Mouse (Mus musculus): ENCODE measurements around the gene Prtg. TPM values are rescaled to one million over a fixed set of nuclear protein-coding genes. Genes with fewer than 3 reads are reported as not detected.

Gene Prtg
- polyA plus RNA-seq, 1 experiment from 2014 or later = 1.7 TPM

DNA sequence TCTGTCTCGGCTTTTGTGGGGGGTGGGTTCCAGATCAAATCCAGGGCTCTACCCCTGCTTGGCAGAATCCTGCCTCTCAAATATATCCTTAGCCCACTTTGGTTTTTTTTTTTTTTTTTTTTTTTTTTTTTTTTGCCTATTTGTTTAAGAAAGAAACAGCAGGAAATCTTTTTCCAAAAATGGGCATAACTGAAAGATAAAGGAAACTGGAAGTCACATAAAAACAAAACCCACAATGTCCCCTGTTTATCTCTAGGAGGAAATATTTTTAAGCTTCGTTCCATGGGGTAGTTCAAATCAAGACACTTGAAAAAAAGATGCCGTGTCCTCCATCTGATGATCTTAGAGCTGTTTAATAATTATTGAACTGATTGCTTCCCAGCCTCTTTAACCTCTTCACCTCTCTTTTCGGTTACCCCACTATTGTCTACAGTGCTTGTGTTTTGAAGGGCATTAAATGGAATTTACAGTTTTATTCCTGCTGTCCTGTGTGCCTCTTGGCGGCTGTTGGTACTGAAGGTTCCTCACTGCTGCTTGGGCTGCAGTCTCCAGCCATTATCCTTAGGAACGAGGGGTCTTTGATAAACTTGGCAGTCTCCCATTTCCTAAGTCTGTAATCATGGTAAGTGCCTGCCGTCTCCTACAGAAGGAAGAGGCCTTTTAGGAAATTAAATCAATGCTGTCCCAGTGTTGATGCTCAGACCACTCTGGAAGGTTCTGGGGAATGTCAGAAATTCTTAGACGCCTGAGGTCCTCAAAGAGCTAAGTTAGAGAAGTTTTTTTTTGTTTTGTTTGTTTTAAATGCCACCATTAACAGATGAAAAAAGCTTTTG lies 65.8 kb downstream of the Prtg start:
- H3K27ac ChIP-seq (ENCODE audit: low read depth, low read length) = 0 out of 2 replicates have a peak overlapping the region, but pooled peaks have one; percentile 16
- ATAC-seq (replicated peaks; ENCODE audit: low FRiP score) (no peak), DNase-seq (ENCODE audit: low spot score) (no peak)
- H3K4me2 ChIP-seq = peak overlapping the region; percentile 27; the same call in 1 of the 2 replicates
- no peaks in the 10 kb centered on the region; the same call in 1 of the 2 replicates for H3K36me3 ChIP-seq (ENCODE audit: control insufficient read depth, insufficient read depth, low read length)
- no peak overlapping the region for H3K4me3 ChIP-seq (ENCODE audit: low read depth, low read length)
- no peaks in the 10 kb centered on the region for H3K9me3 ChIP-seq (ENCODE audit: control insufficient read depth, low read length)
- no peaks in the 10 kb centered on the region; the same call in 1 of the 2 replicates for H3K4me1 ChIP-seq (replicated peaks; ENCODE audit: control insufficient read depth, insufficient read depth, low read length)
- H3K9ac ChIP-seq (ENCODE audit: low read depth, low read length) = no peak overlapping the region
- 47% methylated on average over 8 of the region's 8 CpGs for WGBS
- no peaks in the 10 kb centered on the region for H3K27me3 ChIP-seq (replicated peaks; ENCODE audit: control insufficient read depth, insufficient read depth, low read length)

DNA sequence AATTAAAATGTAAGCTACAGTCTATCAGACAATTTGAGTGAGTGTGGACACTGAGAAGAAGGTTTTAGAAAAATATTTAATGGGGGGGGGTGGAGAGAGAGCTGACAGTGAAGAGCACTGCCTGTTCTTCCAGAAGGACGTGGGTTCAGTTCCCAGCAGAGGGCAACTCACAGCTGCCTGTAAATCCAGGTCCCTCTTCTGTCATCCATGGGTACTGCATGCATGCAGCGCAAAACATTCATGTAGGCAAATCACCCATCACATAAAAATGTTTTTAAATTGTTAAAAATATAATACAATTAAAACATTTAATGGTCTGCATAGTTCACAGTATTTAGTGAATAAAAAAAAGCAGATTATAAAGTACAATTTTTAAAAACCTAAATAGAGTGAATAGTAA lies 69.2 kb downstream of the Prtg start:
- no peak overlapping the region for H3K27ac ChIP-seq (ENCODE audit: low read depth, low read length)
- H3K9me3 ChIP-seq (ENCODE audit: control insufficient read depth, low read length) = no peaks in the 10 kb centered on the region
- ATAC-seq (replicated peaks; ENCODE audit: low FRiP score) = no peak
- no peaks in the 10 kb centered on the region for H3K27me3 ChIP-seq (replicated peaks; ENCODE audit: control insufficient read depth, insufficient read depth, low read length)
- H3K4me1 ChIP-seq (replicated peaks; ENCODE audit: control insufficient read depth, insufficient read depth, low read length) = peaks cover 23% of the 10 kb centered on the region
- no peak overlapping the region for H3K9ac ChIP-seq (ENCODE audit: low read depth, low read length)
- no peak for DNase-seq (ENCODE audit: low spot score)
- no peaks in the 10 kb centered on the region for H3K36me3 ChIP-seq (ENCODE audit: control insufficient read depth, insufficient read depth, low read length)
- no peak overlapping the region for H3K4me3 ChIP-seq (ENCODE audit: low read depth, low read length)
- WGBS = 84% methylated on average over 2 of the region's 2 CpGs
- no peak overlapping the region for H3K4me2 ChIP-seq

DNA sequence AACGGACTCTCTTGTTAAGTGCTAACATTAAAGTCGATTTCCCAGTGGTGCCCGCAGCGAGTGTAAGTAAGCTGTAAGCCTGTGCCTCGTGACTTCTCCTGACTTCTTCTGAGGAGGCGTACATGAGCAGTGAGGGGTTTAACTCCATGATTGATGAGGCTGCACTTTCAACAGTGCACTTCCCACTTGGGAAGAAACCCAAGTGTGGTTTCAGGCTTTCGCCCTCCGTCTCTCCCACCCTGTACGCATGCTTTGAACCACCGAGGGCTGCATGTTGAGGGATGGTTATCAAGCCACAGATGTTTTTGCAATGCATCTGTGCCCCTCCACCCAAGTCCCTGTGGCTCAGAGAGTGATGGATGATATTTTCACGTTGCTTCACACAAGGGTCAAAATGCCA lies 71.2 kb downstream of the Prtg start:
- no peak overlapping the region for H3K9ac ChIP-seq (ENCODE audit: low read depth, low read length)
- DNase-seq (ENCODE audit: low spot score) = no peak
- ATAC-seq (replicated peaks; ENCODE audit: low FRiP score) = no peak
- peaks cover 33% of the 10 kb centered on the region for H3K4me1 ChIP-seq (replicated peaks; ENCODE audit: control insufficient read depth, insufficient read depth, low read length)
- no peak overlapping the region for H3K4me3 ChIP-seq (ENCODE audit: low read depth, low read length)
- H3K9me3 ChIP-seq (ENCODE audit: control insufficient read depth, low read length) = no peaks in the 10 kb centered on the region
- 40% methylated on average over 11 of the region's 11 CpGs for WGBS
- H3K4me2 ChIP-seq = no peak overlapping the region
- no peaks in the 10 kb centered on the region for H3K36me3 ChIP-seq (ENCODE audit: control insufficient read depth, insufficient read depth, low read length)
- no peaks in the 10 kb centered on the region for H3K27me3 ChIP-seq (replicated peaks; ENCODE audit: control insufficient read depth, insufficient read depth, low read length)
- no peak overlapping the region for H3K27ac ChIP-seq (ENCODE audit: low read depth, low read length)

- H3K4me1 ChIP-seq (replicated peaks; ENCODE audit: control insufficient read depth, insufficient read depth, low read length) = peaks cover 33% of the 10 kb centered on the region
- DNase-seq (ENCODE audit: low spot score) = no peak
- WGBS = 59% methylated on average over 6 of the region's 6 CpGs
- H3K4me2 ChIP-seq = no peak overlapping the region
- H3K9ac ChIP-seq (ENCODE audit: low read depth, low read length) = no peak overlapping the region
- no peak overlapping the region for H3K4me3 ChIP-seq (ENCODE audit: low read depth, low read length)
- ATAC-seq (replicated peaks; ENCODE audit: low FRiP score) = no peak
- H3K27ac ChIP-seq (ENCODE audit: low read depth, low read length) = no peak overlapping the region
- no peaks in the 10 kb centered on the region for H3K9me3 ChIP-seq (ENCODE audit: control insufficient read depth, low read length)
- H3K36me3 ChIP-seq (ENCODE audit: control insufficient read depth, insufficient read depth, low read length) = no peaks in the 10 kb centered on the region
- H3K27me3 ChIP-seq (replicated peaks; ENCODE audit: control insufficient read depth, insufficient read depth, low read length) = no peaks in the 10 kb centered on the region
These were observed 72.0 kb downstream of the Prtg start for GRCm38 (mm10) chr9:72878656-72879055.

- Histone ChIP-seq H3K4me3 (ENCODE audit: low read depth, low read length) (no peak overlapping the region), H3K27ac (ENCODE audit: low read depth, low read length) (no peak overlapping the region), H3K9ac (ENCODE audit: low read depth, low read length) (no peak overlapping the region), H3K9me3 (ENCODE audit: control insufficient read depth, low read length) (no peaks in the 10 kb centered on the region), H3K4me2 (no peak overlapping the region), H3K4me1 (replicated peaks; ENCODE audit: control insufficient read depth, insufficient read depth, low read length) (peaks cover 33% of the 10 kb centered on the region), H3K27me3 (replicated peaks; ENCODE audit: control insufficient read depth, insufficient read depth, low read length) (no peaks in the 10 kb centered on the region), H3K36me3 (ENCODE audit: control insufficient read depth, insufficient read depth, low read length) (no peaks in the 10 kb centered on the region)
- ATAC-seq (replicated peaks; ENCODE audit: low FRiP score) (no peak), DNase-seq (ENCODE audit: low spot score) (no peak)
- WGBS = 72% methylated on average over 3 of the region's 3 CpGs
These were observed 72.9 kb downstream of the Prtg start for GRCm38 (mm10) chr9:72879601-72880000.

- no peaks in the 10 kb centered on the region for H3K36me3 ChIP-seq (ENCODE audit: control insufficient read depth, insufficient read depth, low read length)
- H3K4me1 ChIP-seq (replicated peaks; ENCODE audit: control insufficient read depth, insufficient read depth, low read length) = peaks cover 33% of the 10 kb centered on the region
- no peaks in the 10 kb centered on the region for H3K27me3 ChIP-seq (replicated peaks; ENCODE audit: control insufficient read depth, insufficient read depth, low read length)
- H3K27ac ChIP-seq (ENCODE audit: low read depth, low read length) = peak overlapping the region; percentile 43; the same call in 1 of the 2 replicates
- peak overlapping the region; percentile 46; the same call in 1 of the 2 replicates for H3K4me2 ChIP-seq
- 39% methylated on average over 16 of the region's 16 CpGs for WGBS
- H3K9me3 ChIP-seq (ENCODE audit: control insufficient read depth, low read length) = no peaks in the 10 kb centered on the region
- H3K9ac ChIP-seq (ENCODE audit: low read depth, low read length) = no peak overlapping the region
- ATAC-seq (replicated peaks; ENCODE audit: low FRiP score) (peak; percentile 56), DNase-seq (ENCODE audit: low spot score) (no peak)
- H3K4me3 ChIP-seq (ENCODE audit: low read depth, low read length) = no peak overlapping the region
These were observed 73.7 kb downstream of the Prtg start for GRCm38 (mm10) chr9:72880225-72880960.

DNA sequence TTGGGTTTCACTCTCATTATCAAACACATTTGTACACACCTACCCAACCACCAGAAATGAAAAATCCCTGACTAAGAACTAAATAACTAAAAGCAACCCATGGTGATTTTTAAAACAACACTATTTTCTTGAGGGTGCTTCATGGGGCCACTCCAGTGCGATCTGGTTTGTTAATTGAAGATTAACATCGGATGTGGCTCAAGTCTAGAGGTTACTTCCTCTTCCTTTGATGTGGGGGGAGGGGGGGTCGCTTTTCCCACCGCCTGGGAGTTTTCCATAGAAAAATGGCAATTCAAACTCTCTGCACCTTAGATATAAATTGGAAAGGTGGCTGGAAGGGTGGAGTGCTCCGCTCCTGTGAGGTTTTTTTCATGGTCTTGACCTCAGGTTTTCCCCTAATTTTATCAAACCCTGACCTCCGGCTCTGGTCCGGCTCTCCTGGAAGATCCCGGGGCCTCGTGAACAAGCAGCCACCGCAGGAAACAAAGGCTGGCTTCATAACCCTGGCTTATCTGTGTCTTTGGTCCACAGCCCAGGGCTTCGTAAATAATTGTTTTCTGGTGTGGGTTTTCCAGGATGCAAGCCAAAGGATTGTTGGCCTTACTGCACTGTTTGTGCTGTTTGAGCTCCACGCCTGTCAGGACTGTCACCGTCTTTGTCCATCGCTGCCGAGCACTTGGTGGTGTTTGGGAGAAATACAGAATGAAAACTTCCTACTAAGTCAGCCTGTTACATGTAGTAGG lies 74.5 kb downstream of the Prtg start:
- no peaks in the 10 kb centered on the region for H3K9me3 ChIP-seq (ENCODE audit: control insufficient read depth, low read length)
- H3K27ac ChIP-seq (ENCODE audit: low read depth, low read length) = no peak overlapping the region; the same call in 1 of the 2 replicates
- 19% methylated on average over 15 of the region's 15 CpGs for WGBS
- DNase-seq (ENCODE audit: low spot score) (peak; percentile 42), ATAC-seq (replicated peaks; ENCODE audit: low FRiP score) (no peak)
- H3K36me3 ChIP-seq (ENCODE audit: control insufficient read depth, insufficient read depth, low read length) = no peaks in the 10 kb centered on the region
- peak overlapping the region; percentile 46 for H3K4me2 ChIP-seq
- H3K4me1 ChIP-seq (replicated peaks; ENCODE audit: control insufficient read depth, insufficient read depth, low read length) = peaks cover 33% of the 10 kb centered on the region
- H3K27me3 ChIP-seq (replicated peaks; ENCODE audit: control insufficient read depth, insufficient read depth, low read length) = no peaks in the 10 kb centered on the region
- 0 out of 2 replicates have a peak overlapping the region, but pooled peaks have one; percentile 8 for H3K9ac ChIP-seq (ENCODE audit: low read depth, low read length)
- no peak overlapping the region for H3K4me3 ChIP-seq (ENCODE audit: low read depth, low read length)

DNA sequence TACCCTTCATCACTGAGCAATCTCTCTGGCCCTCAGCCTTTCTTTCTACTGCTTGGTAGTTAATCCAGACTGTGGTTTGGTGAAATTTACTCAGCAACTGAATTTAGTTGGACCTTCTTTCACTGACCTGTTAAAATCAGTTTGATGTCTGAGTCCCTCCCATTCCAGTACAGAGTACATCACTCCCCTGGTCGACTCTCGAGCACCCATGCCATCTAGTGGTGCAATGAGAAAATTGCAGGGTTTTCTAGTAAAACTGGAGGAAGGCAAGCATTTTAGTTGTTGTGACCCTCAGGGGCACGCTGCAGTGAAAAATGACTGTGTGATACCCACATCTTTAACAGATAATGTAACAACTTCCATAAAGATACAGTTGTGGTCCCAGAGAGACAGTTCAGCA lies 77.3 kb downstream of the Prtg start:
- H3K36me3 ChIP-seq (ENCODE audit: control insufficient read depth, insufficient read depth, low read length) = no peaks in the 10 kb centered on the region
- peaks cover 26% of the 10 kb centered on the region for H3K4me1 ChIP-seq (replicated peaks; ENCODE audit: control insufficient read depth, insufficient read depth, low read length)
- no peak for DNase-seq (ENCODE audit: low spot score)
- 14% methylated on average over 3 of the region's 3 CpGs for whole genome bisulfite sequencing
- no peak overlapping the region for H3K4me2 ChIP-seq
- H3K9me3 ChIP-seq (ENCODE audit: control insufficient read depth, low read length) = no peaks in the 10 kb centered on the region
- H3K9ac ChIP-seq (ENCODE audit: low read depth, low read length) = no peak overlapping the region
- H3K27me3 ChIP-seq (replicated peaks; ENCODE audit: control insufficient read depth, insufficient read depth, low read length) = no peaks in the 10 kb centered on the region
- no peak overlapping the region for H3K4me3 ChIP-seq (ENCODE audit: low read depth, low read length)
- no peak overlapping the region for H3K27ac ChIP-seq (ENCODE audit: low read depth, low read length)
- 0 out of 2 replicates have a peak, but pooled peaks have one; percentile 35 for ATAC-seq (replicated peaks; ENCODE audit: low FRiP score)

Measured in liver, embryonic 11.5 days (tissue).